Mouse (Mus musculus) midbrain, embryonic 12.5 days (tissue): ENCODE data around the gene B3gntl1. TPM values are rescaled to one million over a fixed set of nuclear protein-coding genes. Genes with fewer than 3 reads are reported as not detected.

Experiments used
- ATAC-seq: fragments of 200-750 bp; cut with Nextera tagmentation; 2 replicates; pipeline ENCODE4 v1.8.0; 2017; ENCODE audit warnings: low read depth, moderate TSS enrichment, moderate library complexity; ENCODE audit not compliant: low FRiP score
- H3K27ac ChIP-seq: fragments of 300-500 bp; sonication (generic); replicated peaks from 2 replicates; pipeline ENCODE4 v1.5.1; 2016; ENCODE audit warnings: mild to moderate bottlenecking
- H3K27me3 ChIP-seq: fragments of 300-500 bp; sonication (generic); 2 replicates; pipeline ENCODE4 v1.6.1; 2016; ENCODE audit warnings: mild to moderate bottlenecking
- H3K36me3 ChIP-seq: fragments of 300-500 bp; sonication (generic); 2 replicates; pipeline ENCODE4 v1.6.1; 2016
- H3K4me1 ChIP-seq: fragments of 300-500 bp; sonication (generic); 2 replicates; pipeline ENCODE4 v1.6.1; 2016
- H3K4me2 ChIP-seq: fragments of 300-500 bp; sonication (generic); replicated peaks from 2 replicates; pipeline ENCODE4 v1.6.1; 2016; ENCODE audit warnings: mild to moderate bottlenecking, moderate library complexity
- H3K4me3 ChIP-seq: fragments of 300-500 bp; sonication (generic); 2 replicates; pipeline ENCODE4 v1.5.1; 2016; ENCODE audit warnings: mild to moderate bottlenecking
- H3K9ac ChIP-seq: fragments of 300-500 bp; sonication (generic); replicated peaks from 2 replicates; pipeline ENCODE4 v1.6.1; 2016; ENCODE audit warnings: mild to moderate bottlenecking, moderate library complexity
- H3K9me3 ChIP-seq: fragments of 300-500 bp; sonication (generic); 2 replicates; pipeline ENCODE4 v1.6.1; 2016; ENCODE audit warnings: mild to moderate bottlenecking
- WGBS: fragments of 180-500 bp; shearing (Covaris S2); methylation state at CpG from one replicate; pipeline ENCODE4 v1.1.7; 2016; 5-methylcytosine and 5-hydroxymethylcytosine counted together
- polyA plus RNA-seq: library from polyadenylated mRNA; unstranded; fragments of >200 nt; fragmentation: Nextera tagmentation; extraction: Ambion mirVana; gene quantifications from 2 replicates; pipeline ENCODE4 v1.2.1, GENCODE M21; 2016

Gene B3gntl1
- polyA plus RNA-seq, 1 experiment from 2014 or later: 8.3 TPM

- H3K27ac ChIP-seq: no peak overlapping the region
These were observed 30.1 kb upstream of the B3gntl1 start for GRCm38 (mm10) chr11:121702895-121703618.

GRCm38 (mm10) chr11:121702111-121702894 is 29.4 kb upstream of the B3gntl1 start:
- H3K36me3 ChIP-seq: no peaks in the 10 kb centered on the region
- H3K9me3 ChIP-seq: no peaks in the 10 kb centered on the region
- H3K4me2 ChIP-seq: peak overlapping the region; percentile 99
- no peak overlapping the region for H3K27ac ChIP-seq
- peaks cover 16% of the 10 kb centered on the region for H3K4me1 ChIP-seq
- peak; percentile 85 for ATAC-seq
- H3K4me3 ChIP-seq: peak overlapping the region; percentile 70
- WGBS: under 1% methylated on average over 69 of the region's 69 CpGs
- H3K27me3 ChIP-seq: peaks cover 56% of the 10 kb centered on the region
- H3K9ac ChIP-seq: peak overlapping the region; percentile 59

More at GRCm38 (mm10) chr11:121702895-121703618, 30.1 kb upstream of the B3gntl1 start:
- WGBS: under 1% methylated on average over 40 of the region's 40 CpGs
- Histone ChIP-seq H3K9me3 (no peaks in the 10 kb centered on the region), H3K36me3 (no peaks in the 10 kb centered on the region), H3K4me2 (peak overlapping the region; percentile 99), H3K27me3 (peaks cover 56% of the 10 kb centered on the region), H3K4me1 (peaks cover 16% of the 10 kb centered on the region), H3K4me3 (peak overlapping the region; percentile 70), H3K9ac (peak overlapping the region; percentile 59)
- peak; percentile 36; the same call in 1 of the 2 replicates for ATAC-seq

GRCm38 (mm10) chr11:121701244-121701643 is 28.3 kb upstream of the B3gntl1 start, which contains the start of gene Metrnl:
TSS of gene Metrnl (plus strand) at chr11:121701544.
- no peaks in the 10 kb centered on the region for H3K36me3 ChIP-seq
- 80% methylated on average over 5 of the region's 5 CpGs for WGBS
- H3K4me1 ChIP-seq: peaks cover 16% of the 10 kb centered on the region
- H3K27me3 ChIP-seq: peaks cover 56% of the 10 kb centered on the region
- H3K9me3 ChIP-seq: no peaks in the 10 kb centered on the region
- peak within 1 kb of the TSS; percentile 70 for H3K4me3 ChIP-seq
- H3K4me2 ChIP-seq: peak within 1 kb of the TSS; percentile 99
- peak within 1 kb of the TSS; percentile 59 for H3K9ac ChIP-seq
- no peak for ATAC-seq
- no peak within 1 kb of the TSS for H3K27ac ChIP-seq

GRCm38 (mm10) chr11:121698381-121698955 is 25.5 kb upstream of the B3gntl1 start:
- 81% methylated on average over 5 of the region's 5 CpGs for WGBS
- H3K4me2 ChIP-seq: no peak overlapping the region
- H3K27me3 ChIP-seq: peaks cover 31% of the 10 kb centered on the region
- no peak overlapping the region for H3K27ac ChIP-seq
- H3K36me3 ChIP-seq: no peaks in the 10 kb centered on the region
- ATAC-seq: no peak
- no peak overlapping the region for H3K4me3 ChIP-seq
- no peak overlapping the region for H3K9ac ChIP-seq
- H3K4me1 ChIP-seq: peaks cover 9% of the 10 kb centered on the region
- no peaks in the 10 kb centered on the region for H3K9me3 ChIP-seq

GRCm38 (mm10) chr11:121697271-121697670 is 24.3 kb upstream of the B3gntl1 start:
- Histone ChIP-seq H3K27ac (no peak overlapping the region), H3K4me3 (no peak overlapping the region), H3K4me1 (no peaks in the 10 kb centered on the region), H3K9ac (no peak overlapping the region), H3K27me3 (peaks cover 19% of the 10 kb centered on the region), H3K4me2 (no peak overlapping the region), H3K9me3 (no peaks in the 10 kb centered on the region), H3K36me3 (no peaks in the 10 kb centered on the region)
- no peak for ATAC-seq
- 85% methylated on average over 4 of the region's 4 CpGs for WGBS

- 77% methylated on average over 5 of the region's 5 CpGs for WGBS
- ATAC-seq: no peak
- Histone ChIP-seq H3K36me3 (no peaks in the 10 kb centered on the region), H3K9ac (no peak overlapping the region), H3K9me3 (no peaks in the 10 kb centered on the region), H3K4me2 (no peak overlapping the region), H3K4me3 (no peak overlapping the region), H3K4me1 (no peaks in the 10 kb centered on the region), H3K27ac (no peak overlapping the region), H3K27me3 (peaks cover 2% of the 10 kb centered on the region; the same call in 1 of the 2 replicates)
These were observed 22.5 kb upstream of the B3gntl1 start for GRCm38 (mm10) chr11:121695304-121696064.

GRCm38 (mm10) chr11:121688024-121688423 is 15.1 kb upstream of the B3gntl1 start:
- no peak overlapping the region for H3K9ac ChIP-seq
- no peak overlapping the region for H3K27ac ChIP-seq
- H3K4me1 ChIP-seq: no peaks in the 10 kb centered on the region
- no peak overlapping the region for H3K4me3 ChIP-seq
- H3K27me3 ChIP-seq: no peaks in the 10 kb centered on the region
- 89% methylated on average over 2 of the region's 2 CpGs for WGBS
- H3K36me3 ChIP-seq: no peaks in the 10 kb centered on the region
- no peaks in the 10 kb centered on the region for H3K9me3 ChIP-seq
- no peak for ATAC-seq
- H3K4me2 ChIP-seq: no peak overlapping the region

- H3K9ac ChIP-seq: no peak overlapping the region
- H3K27me3 ChIP-seq: no peaks in the 10 kb centered on the region
- no peak overlapping the region for H3K27ac ChIP-seq
- H3K9me3 ChIP-seq: no peaks in the 10 kb centered on the region
- H3K36me3 ChIP-seq: no peaks in the 10 kb centered on the region
- H3K4me3 ChIP-seq: no peak overlapping the region
- WGBS: 76% methylated on average over 5 of the region's 5 CpGs
- H3K4me2 ChIP-seq: no peak overlapping the region
- ATAC-seq: no peak
- H3K4me1 ChIP-seq: no peaks in the 10 kb centered on the region
These were observed 13.7 kb upstream of the B3gntl1 start for GRCm38 (mm10) chr11:121686674-121687073.

- H3K27me3 ChIP-seq: no peaks in the 10 kb centered on the region
- no peak for ATAC-seq
- no peaks in the 10 kb centered on the region for H3K9me3 ChIP-seq
- H3K27ac ChIP-seq: no peak overlapping the region
- no peak overlapping the region for H3K4me2 ChIP-seq
- H3K9ac ChIP-seq: no peak overlapping the region
- WGBS: 86% methylated on average over 4 of the region's 4 CpGs
- no peaks in the 10 kb centered on the region for H3K36me3 ChIP-seq
- no peak overlapping the region for H3K4me3 ChIP-seq
- H3K4me1 ChIP-seq: no peaks in the 10 kb centered on the region
These were observed 13.1 kb upstream of the B3gntl1 start for GRCm38 (mm10) chr11:121686091-121686490.

GRCm38 (mm10) chr11:121685491-121686001 is 12.6 kb upstream of the B3gntl1 start:
- WGBS: 82% methylated on average over 6 of the region's 6 CpGs
- ATAC-seq: no peak
- Histone ChIP-seq H3K4me3 (no peak overlapping the region), H3K27me3 (no peaks in the 10 kb centered on the region), H3K36me3 (no peaks in the 10 kb centered on the region), H3K9me3 (no peaks in the 10 kb centered on the region), H3K27ac (no peak overlapping the region), H3K4me2 (no peak overlapping the region), H3K9ac (no peak overlapping the region), H3K4me1 (no peaks in the 10 kb centered on the region)

- Histone ChIP-seq H3K4me1 (no peaks in the 10 kb centered on the region), H3K4me2 (no peak overlapping the region), H3K9me3 (no peaks in the 10 kb centered on the region), H3K27ac (no peak overlapping the region), H3K36me3 (no peaks in the 10 kb centered on the region), H3K27me3 (no peaks in the 10 kb centered on the region), H3K9ac (no peak overlapping the region), H3K4me3 (no peak overlapping the region)
- WGBS: 80% methylated on average over 3 of the region's 3 CpGs
- ATAC-seq: no peak
These were observed 10.3 kb upstream of the B3gntl1 start for GRCm38 (mm10) chr11:121683243-121683642.
